Mouse (Mus musculus) retina, adult 2 months (tissue): ENCODE measurements at regions not wholly inside any gene's neighbourhood (a gene's known extent, or its start where the extent isn't known, plus 50 kb on each side); places are given as distances from the start of the nearest gene placed in this dataset.
A peak's percentile ranks its signal among the peaks of the same experiment; 100 is the strongest.

Source experiments
- DNase-seq: peaks from one replicate; pipeline ENCODE4 v3.0.0-alpha.2; 2012; ENCODE audit warnings: low read depth, low spot score

GRCm38 (mm10) chr7:129918240-129919200, 326.9 kb downstream of the Wdr11 start:
- DNase-seq, result peak; percentile 9

GRCm38 (mm10) chr7:129922291-129922690, 330.6 kb downstream of the Wdr11 start:
- DNase-seq, result no peak

GRCm38 (mm10) chr7:129936731-129937130, 345.1 kb downstream of the Wdr11 start:
- no peak for DNase-seq

- DNase-seq, result no peak
These were observed 346.1 kb downstream of the Wdr11 start for GRCm38 (mm10) chr7:129937715-129938114.

- DNase-seq, result no peak
These were observed 346.5 kb downstream of the Wdr11 start for GRCm38 (mm10) chr7:129938141-129938540.

GRCm38 (mm10) chr7:129939266-129939665, 347.6 kb downstream of the Wdr11 start:
- DNase-seq, result no peak

GRCm38 (mm10) chr7:129941311-129942029, 349.8 kb downstream of the Wdr11 start:
- no peak for DNase-seq

- no peak for DNase-seq
These were observed 357.0 kb downstream of the Wdr11 start for GRCm38 (mm10) chr7:129948613-129949110.

GRCm38 (mm10) chr7:129950456-129950855, 358.8 kb downstream of the Wdr11 start:
- no peak for DNase-seq

GRCm38 (mm10) chr7:129958379-129958778, 366.7 kb downstream of the Wdr11 start:
- no peak for DNase-seq

GRCm38 (mm10) chr7:129962575-129962974, 370.9 kb downstream of the Wdr11 start:
- no peak for DNase-seq

GRCm38 (mm10) chr7:129964192-129964591, 372.5 kb downstream of the Wdr11 start:
- no peak for DNase-seq

- no peak for DNase-seq
These were observed 373.8 kb downstream of the Wdr11 start for GRCm38 (mm10) chr7:129965281-129966051.

GRCm38 (mm10) chr7:129966771-129967170, 375.1 kb downstream of the Wdr11 start:
- no peak for DNase-seq

- DNase-seq, result no peak
These were observed 378.5 kb downstream of the Wdr11 start for GRCm38 (mm10) chr7:129970201-129970600.

- DNase-seq, result no peak
These were observed 382.5 kb downstream of the Wdr11 start for GRCm38 (mm10) chr7:129974206-129974605.

GRCm38 (mm10) chr7:129974837-129975236, 383.2 kb downstream of the Wdr11 start:
- no peak for DNase-seq

GRCm38 (mm10) chr7:129975781-129976514, 384.3 kb downstream of the Wdr11 start:
- DNase-seq, result no peak

- DNase-seq, result no peak
These were observed 386.9 kb downstream of the Wdr11 start for GRCm38 (mm10) chr7:129978576-129978975.

GRCm38 (mm10) chr7:129979337-129979736, 387.7 kb downstream of the Wdr11 start:
- DNase-seq, result no peak

- no peak for DNase-seq
These were observed 388.8 kb downstream of the Wdr11 start for GRCm38 (mm10) chr7:129980501-129980900.
